Mouse (Mus musculus): Measurements from ENCODE around the gene Spag6. TPM values are rescaled to one million over a fixed set of nuclear protein-coding genes. Genes with fewer than 3 reads are reported as not detected.

Spag6 gene
- polyA plus RNA-seq, 1 experiment from 2014 or later: 0.20 TPM

DNA sequence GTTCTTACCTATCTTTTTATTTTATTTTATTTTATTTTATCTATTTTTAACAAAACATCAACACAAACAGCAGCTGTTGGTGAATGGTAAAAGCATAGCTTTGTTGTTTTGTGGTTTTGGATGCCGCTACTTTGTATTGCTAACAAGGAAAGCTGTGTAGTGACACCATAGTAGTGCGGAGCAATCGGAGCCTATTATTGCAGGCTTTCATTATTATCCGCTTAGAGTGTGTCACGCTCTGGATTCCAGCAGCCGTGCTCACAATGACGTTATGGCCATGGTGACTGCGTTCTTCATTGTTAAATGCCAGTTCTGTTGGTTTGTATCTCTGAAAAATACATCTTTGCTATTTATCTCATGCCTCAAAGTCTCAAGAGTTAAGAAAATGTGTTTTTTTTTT, 103.9 kb downstream of the Spag6 start:
- Histone ChIP-seq H3K9me3 (no peaks in the 10 kb centered on the region), H3K27ac (no peak overlapping the region), H3K4me2 (no peak overlapping the region), H3K9ac (no peak overlapping the region), H3K27me3 (peaks cover 50% of the 10 kb centered on the region), H3K4me3 (no peak overlapping the region), H3K36me3 (no peaks in the 10 kb centered on the region), H3K4me1 (peaks cover 23% of the 10 kb centered on the region)
- WGBS: 62% methylated on average over 8 of the region's 8 CpGs
- no peak for ATAC-seq (ENCODE audit: insufficient number of reproducible peaks, low FRiP score, low TSS enrichment, low read depth)

DNA sequence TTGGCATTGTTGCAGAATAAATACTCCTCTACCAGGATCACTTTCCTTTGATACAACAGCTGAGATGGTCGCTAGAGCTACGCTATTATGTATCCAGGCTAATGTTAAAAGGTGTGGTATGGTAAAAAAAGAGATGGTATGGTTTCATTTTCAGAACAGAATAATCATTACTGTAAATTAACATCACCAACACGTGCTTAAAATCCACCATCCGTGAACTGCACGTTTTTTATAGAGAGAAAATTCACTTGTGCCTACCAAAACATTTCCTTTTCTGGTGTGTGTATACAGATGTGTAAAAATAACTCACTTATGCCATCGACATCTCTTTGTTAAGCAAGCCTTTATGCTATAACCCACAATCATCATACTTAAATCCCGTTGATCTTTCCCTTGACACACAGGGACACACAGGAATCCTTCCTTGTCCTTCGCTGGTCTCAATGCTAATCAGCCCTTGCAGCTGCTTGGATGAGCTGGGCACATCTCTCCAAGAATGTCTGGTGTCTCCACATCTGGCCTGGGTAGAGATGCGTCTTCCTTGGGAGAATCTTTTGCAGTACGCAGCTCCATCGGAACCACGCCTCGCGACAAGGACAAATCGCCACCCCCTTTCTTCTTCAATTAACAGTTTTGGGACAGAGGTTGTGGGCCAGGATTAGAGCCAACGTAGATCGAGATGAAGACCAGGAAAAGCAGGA, 105.6 kb downstream of the Spag6 start:
- Histone ChIP-seq H3K9ac (0 out of 2 replicates have a peak overlapping the region, but pooled peaks have one; percentile 33), H3K9me3 (no peaks in the 10 kb centered on the region), H3K27ac (no peak overlapping the region), H3K36me3 (no peaks in the 10 kb centered on the region), H3K4me1 (peaks cover 23% of the 10 kb centered on the region), H3K4me3 (peak overlapping the region; percentile 40), H3K4me2 (peak overlapping the region; percentile 80), H3K27me3 (peaks cover 55% of the 10 kb centered on the region)
- no peak for ATAC-seq (ENCODE audit: insufficient number of reproducible peaks, low FRiP score, low TSS enrichment, low read depth)
- WGBS: 11% methylated on average over 17 of the region's 17 CpGs

Other genes with a start within 250 kb of the Spag6 start
- 221 and 227 TPM in 2 replicates for gene Commd3, start 21.6 kb upstream of the Spag6 start, polyA plus RNA-seq (2015; fragmentation: Nextera tagmentation; extraction: Ambion mirVana)
- 16.6 and 18.3 TPM in 2 replicates for gene Bmi1, start 17.0 kb upstream of the Spag6 start, polyA plus RNA-seq (2015; fragmentation: Nextera tagmentation; extraction: Ambion mirVana)

All from limb, embryonic 15.5 days (tissue).